Mouse (Mus musculus) heart, embryonic 12.5 days (tissue): Measurements from ENCODE around the gene Eif4e1b. TPM values are rescaled to one million over a fixed set of nuclear protein-coding genes. Genes with fewer than 3 reads are reported as not detected.
A peak's percentile ranks its signal among the peaks of the same experiment; 100 is the strongest.

Source experiments
- ATAC-seq: fragments of 200-750 bp; cut with Nextera tagmentation; 2 replicates; pipeline ENCODE4 v1.8.0; 2017; ENCODE audit warnings: moderate TSS enrichment, moderate library complexity; ENCODE audit not compliant: insufficient number of reproducible peaks, low FRiP score
- H3K27ac ChIP-seq: fragments of 300-500 bp; sonication (generic); 2 replicates; pipeline ENCODE4 v1.5.1; 2016; ENCODE audit warnings: mild to moderate bottlenecking, moderate library complexity; ENCODE audit not compliant: poor library complexity, severe bottlenecking
- H3K27me3 ChIP-seq: fragments of 300-500 bp; sonication (generic); replicated peaks from 2 replicates; pipeline ENCODE4 v1.6.1; 2016; ENCODE audit warnings: mild to moderate bottlenecking, moderate library complexity
- H3K36me3 ChIP-seq: fragments of 300-500 bp; sonication (generic); 2 replicates; pipeline ENCODE4 v1.6.1; 2016; ENCODE audit warnings: mild to moderate bottlenecking, moderate library complexity
- H3K4me1 ChIP-seq: fragments of 300-500 bp; sonication (generic); replicated peaks from 2 replicates; pipeline ENCODE4 v1.6.1; 2016; ENCODE audit warnings: mild to moderate bottlenecking
- H3K4me2 ChIP-seq: fragments of 300-500 bp; sonication (generic); 2 replicates; pipeline ENCODE4 v1.6.1; 2016; ENCODE audit warnings: mild to moderate bottlenecking, moderate library complexity
- H3K4me3 ChIP-seq: fragments of 300-500 bp; sonication (generic); 2 replicates; pipeline ENCODE4 v1.5.1; 2016; ENCODE audit warnings: mild to moderate bottlenecking
- H3K9ac ChIP-seq: fragments of 300-500 bp; sonication (generic); 2 replicates; pipeline ENCODE4 v1.6.1; 2016; ENCODE audit warnings: mild to moderate bottlenecking, moderate library complexity
- H3K9me3 ChIP-seq: fragments of 300-500 bp; sonication (generic); replicated peaks from 2 replicates; pipeline ENCODE4 v1.6.1; 2016; ENCODE audit warnings: mild to moderate bottlenecking, moderate library complexity
- WGBS: fragments of 180-500 bp; shearing (Covaris S2); methylation state at CpG from one replicate; pipeline ENCODE4 v1.1.7; 2016; 5-methylcytosine and 5-hydroxymethylcytosine counted together
- polyA plus RNA-seq: library from polyadenylated mRNA; unstranded; fragments of >200 nt; fragmentation: Nextera tagmentation; extraction: Ambion mirVana; gene quantifications from 2 replicates; pipeline ENCODE4 v1.2.1, GENCODE M21; 2016

Eif4e1b gene
- polyA plus RNA-seq, 1 experiment from 2014 or later, result not detected

DNA sequence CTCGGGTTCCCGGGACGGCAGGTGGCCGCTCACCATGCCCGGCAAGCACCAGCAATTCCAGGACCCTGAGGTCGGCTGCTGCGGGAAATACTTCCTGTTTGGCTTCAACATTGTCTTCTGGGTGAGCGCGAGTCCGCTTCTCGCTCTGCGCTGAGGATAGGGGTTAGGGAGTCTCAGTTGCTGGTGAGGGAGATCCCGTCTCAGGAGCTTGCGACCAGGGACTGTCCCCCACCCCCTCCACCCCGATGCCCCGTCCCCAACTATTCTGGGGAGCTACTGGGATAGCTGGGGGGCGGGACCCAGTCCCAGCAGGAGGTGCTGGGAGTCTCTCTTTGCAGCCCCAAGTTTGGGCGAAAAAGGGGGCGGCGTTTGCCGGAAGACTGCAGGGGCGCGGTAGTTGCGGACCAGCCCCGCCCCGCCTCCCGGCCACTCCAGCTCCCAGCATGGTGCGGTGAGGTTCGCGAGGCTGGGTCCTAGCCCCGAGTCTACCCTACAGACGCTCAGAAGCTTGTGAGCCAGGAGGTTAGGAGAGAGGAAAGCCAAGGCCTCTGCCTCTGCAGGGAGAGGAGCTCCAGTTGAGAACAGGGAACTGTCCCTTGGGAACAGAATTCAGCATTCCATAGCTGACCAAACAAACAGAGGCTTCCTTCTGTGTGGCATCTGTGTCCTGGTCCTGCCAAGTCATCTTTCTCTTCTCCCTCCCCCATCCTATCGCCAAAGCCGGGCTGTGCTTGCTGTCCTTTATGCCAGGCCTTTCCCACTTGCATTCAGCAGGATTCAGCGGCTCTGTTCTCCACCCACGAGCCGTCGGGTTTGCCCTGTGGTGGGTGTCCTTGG is 6.0 kb downstream of the Eif4e1b start:
- H3K27ac ChIP-seq, result no peak overlapping the region
- H3K36me3 ChIP-seq, result no peaks in the 10 kb centered on the region
- peak overlapping the region; percentile 28 for H3K9ac ChIP-seq
- peak; percentile 23 for ATAC-seq
- H3K27me3 ChIP-seq, result peaks cover 53% of the 10 kb centered on the region
- H3K4me3 ChIP-seq, result peak overlapping the region; percentile 55
- peak overlapping the region; percentile 94 for H3K4me2 ChIP-seq
- no peaks in the 10 kb centered on the region for H3K9me3 ChIP-seq
- 2% methylated on average over 38 of the region's 38 CpGs for WGBS
- peaks cover 9% of the 10 kb centered on the region for H3K4me1 ChIP-seq

DNA sequence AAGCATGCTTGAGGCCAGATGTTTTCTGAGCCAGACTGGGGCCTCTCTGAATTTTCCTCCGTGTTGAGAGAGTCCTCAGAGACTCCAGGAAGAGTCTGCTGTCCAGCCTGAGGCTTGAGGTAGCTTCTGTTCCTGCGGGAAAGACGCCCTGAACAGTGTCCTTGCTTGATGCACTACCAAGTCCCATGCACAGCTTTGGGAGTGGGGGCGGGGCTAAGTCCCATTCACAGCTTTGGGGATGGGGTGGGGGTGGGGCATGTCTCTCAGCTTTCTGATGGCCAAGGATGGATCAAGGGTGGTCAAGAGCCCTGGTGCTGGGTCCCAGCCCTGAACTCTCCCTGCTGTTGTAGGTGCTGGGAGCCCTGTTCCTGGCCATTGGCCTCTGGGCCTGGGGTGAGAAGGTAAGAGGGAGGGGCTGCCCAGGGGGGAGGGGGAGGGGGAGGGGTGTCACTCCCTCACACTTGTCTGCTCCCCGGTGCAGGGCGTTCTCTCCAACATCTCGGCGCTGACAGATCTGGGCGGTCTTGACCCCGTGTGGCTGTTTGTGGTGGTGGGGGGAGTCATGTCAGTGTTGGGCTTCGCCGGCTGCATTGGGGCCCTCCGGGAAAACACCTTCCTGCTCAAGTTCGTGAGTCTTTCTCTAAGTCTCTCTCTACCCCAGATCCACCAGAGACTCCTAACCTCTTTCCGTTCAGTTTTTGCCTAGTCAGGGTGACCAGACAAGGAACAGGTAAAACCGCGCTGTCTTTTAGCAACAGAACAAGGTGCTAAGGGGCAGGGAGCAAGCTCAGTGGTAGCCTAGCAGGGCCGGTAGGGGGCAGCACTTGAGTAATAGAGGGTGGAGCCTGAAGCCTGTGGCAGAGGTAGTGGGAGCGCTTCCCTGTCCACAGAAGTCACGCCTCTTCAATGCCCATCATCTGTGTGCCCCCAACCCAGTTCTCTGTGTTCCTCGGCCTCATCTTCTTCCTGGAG is 8.7 kb downstream of the Eif4e1b start:
- WGBS, result 11% methylated on average over 21 of the region's 21 CpGs
- H3K4me1 ChIP-seq, result peaks cover 9% of the 10 kb centered on the region
- H3K9me3 ChIP-seq, result no peaks in the 10 kb centered on the region
- H3K27me3 ChIP-seq, result peaks cover 70% of the 10 kb centered on the region
- no peaks in the 10 kb centered on the region for H3K36me3 ChIP-seq
- H3K4me3 ChIP-seq, result no peak overlapping the region
- no peak overlapping the region for H3K9ac ChIP-seq
- no peak for ATAC-seq
- no peak overlapping the region for H3K27ac ChIP-seq
- no peak overlapping the region for H3K4me2 ChIP-seq

DNA sequence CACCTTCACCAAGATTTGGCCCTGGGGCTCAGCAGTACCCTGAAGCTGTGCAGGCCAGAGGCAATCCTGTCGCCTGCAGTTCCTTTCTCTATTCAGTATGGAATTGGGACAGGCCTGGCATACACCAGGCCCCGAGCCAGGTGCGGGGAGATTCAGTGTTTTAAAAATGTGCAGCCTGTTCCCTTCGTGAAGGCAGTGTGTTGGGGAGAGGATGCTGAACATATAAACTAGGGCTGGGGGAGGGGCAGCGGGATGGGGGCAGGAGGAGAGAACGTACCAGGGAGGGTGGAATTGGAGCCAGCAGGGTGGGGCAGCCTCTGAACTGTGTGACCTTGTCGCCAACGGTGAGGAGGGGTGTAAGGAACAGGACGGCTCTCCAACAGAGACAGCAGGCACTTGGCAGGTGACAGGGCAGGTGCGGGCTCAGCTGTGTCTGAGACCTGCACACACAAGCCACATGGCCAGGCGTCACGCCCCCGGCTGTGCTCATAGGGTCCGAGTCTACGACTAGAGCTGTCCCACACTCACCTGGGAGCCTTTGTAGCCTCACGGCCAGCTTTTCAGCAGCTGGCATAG is 10.3 kb downstream of the Eif4e1b start:
- H3K27me3 ChIP-seq, result peaks cover 73% of the 10 kb centered on the region
- no peak overlapping the region for H3K27ac ChIP-seq
- no peak overlapping the region for H3K4me2 ChIP-seq
- peaks cover 9% of the 10 kb centered on the region for H3K4me1 ChIP-seq
- WGBS, result 72% methylated on average over 16 of the region's 16 CpGs
- no peaks in the 10 kb centered on the region for H3K36me3 ChIP-seq
- ATAC-seq, result no peak
- no peaks in the 10 kb centered on the region for H3K9me3 ChIP-seq
- no peak overlapping the region for H3K9ac ChIP-seq
- H3K4me3 ChIP-seq, result no peak overlapping the region

DNA sequence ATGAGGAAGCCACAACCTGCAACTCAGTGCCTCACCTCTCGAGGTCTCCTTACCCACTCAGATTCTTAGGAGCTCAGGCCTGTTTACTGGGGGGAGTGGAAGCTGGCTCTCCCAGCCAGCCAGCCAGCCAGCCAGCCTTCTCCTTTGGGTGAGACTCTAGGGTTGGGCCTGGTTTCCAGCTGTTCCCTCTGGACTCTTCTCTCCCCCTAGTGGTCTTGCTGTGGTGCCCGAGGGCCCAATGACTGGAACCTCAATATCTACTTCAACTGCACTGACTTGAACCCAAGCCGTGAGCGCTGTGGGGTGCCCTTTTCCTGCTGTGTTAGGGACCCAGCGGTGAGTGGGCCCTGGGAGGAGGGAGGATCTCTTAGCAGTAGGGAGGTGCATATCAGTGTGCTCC is 11.0 kb downstream of the Eif4e1b start:
- Histone ChIP-seq H3K4me1 (peaks cover 5% of the 10 kb centered on the region), H3K4me2 (no peak overlapping the region), H3K27ac (no peak overlapping the region), H3K4me3 (no peak overlapping the region), H3K9me3 (no peaks in the 10 kb centered on the region), H3K9ac (no peak overlapping the region), H3K36me3 (no peaks in the 10 kb centered on the region), H3K27me3 (peaks cover 73% of the 10 kb centered on the region)
- no peak for ATAC-seq
- 41% methylated on average over 5 of the region's 5 CpGs for WGBS

DNA sequence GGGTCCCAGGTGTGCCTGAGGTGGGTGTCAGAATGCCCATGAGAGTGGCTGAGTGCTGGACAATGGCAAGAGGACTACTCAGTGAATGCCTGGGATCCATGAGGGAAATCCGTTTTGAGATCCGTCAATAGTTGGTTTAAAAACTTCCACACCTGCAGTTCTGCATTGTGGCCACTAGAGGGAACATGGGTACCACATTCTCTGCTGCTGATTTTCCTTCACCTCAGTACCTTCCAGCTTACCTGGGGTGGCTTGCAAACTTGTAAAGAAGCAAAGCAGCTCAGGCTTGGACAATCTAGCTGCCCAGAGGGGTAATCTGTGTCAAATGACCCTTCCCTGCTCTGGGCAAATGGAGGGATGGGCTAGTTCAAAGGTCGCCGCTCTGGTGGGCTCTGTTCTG is 13.6 kb downstream of the Eif4e1b start:
- no peaks in the 10 kb centered on the region for H3K9me3 ChIP-seq
- no peak overlapping the region for H3K9ac ChIP-seq
- WGBS, result 39% methylated on average over 4 of the region's 4 CpGs
- H3K4me2 ChIP-seq, result no peak overlapping the region
- H3K27ac ChIP-seq, result no peak overlapping the region
- peaks cover 60% of the 10 kb centered on the region for H3K27me3 ChIP-seq
- no peak for ATAC-seq
- no peaks in the 10 kb centered on the region for H3K4me1 ChIP-seq
- H3K36me3 ChIP-seq, result no peaks in the 10 kb centered on the region
- no peak overlapping the region for H3K4me3 ChIP-seq

DNA sequence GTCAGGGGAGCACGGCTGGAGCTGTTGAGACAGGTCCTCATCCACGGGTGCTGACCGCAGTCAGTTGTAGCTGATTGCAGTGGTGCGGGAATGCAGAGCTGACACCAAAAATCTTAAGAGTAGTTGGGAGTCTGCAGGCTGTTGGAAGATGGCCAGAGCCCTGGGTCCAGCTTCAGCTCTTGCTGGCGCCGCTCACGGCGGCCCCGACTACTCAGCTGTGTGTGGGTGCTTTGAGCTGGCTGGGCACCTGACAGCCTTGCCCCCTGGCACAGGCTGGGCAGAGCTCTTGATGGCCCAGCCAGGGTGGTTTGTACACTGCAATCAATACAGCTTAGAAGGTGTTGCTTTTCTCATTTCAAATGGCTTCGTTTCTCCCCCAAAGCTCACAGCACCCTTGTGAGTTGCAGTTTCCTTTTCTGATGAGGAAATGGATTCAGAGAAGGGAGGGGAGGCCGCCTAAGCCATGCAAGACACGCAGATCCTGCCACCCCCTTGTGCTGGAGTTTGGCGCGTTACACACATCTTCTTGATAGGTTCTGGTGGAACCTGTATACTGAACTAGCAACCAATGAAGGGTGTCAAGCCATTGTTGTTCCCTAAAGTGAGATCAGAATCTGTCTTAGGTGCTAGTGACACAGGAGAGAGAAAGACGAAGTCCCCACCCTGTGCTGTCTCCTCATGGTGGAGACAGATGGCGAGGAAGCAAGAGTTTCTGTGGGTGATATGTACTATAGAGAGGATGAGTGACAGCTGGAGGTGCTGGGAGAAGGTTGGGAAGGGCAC is 14.3 kb downstream of the Eif4e1b start:
- H3K9me3 ChIP-seq, result peaks cover 3% of the 10 kb centered on the region; the same call in 1 of the 2 replicates
- WGBS, result 71% methylated on average over 16 of the region's 16 CpGs
- H3K27ac ChIP-seq, result no peak overlapping the region
- no peaks in the 10 kb centered on the region for H3K36me3 ChIP-seq
- H3K27me3 ChIP-seq, result peaks cover 53% of the 10 kb centered on the region
- H3K4me3 ChIP-seq, result no peak overlapping the region
- ATAC-seq, result no peak
- H3K9ac ChIP-seq, result no peak overlapping the region
- H3K4me2 ChIP-seq, result no peak overlapping the region
- H3K4me1 ChIP-seq, result no peaks in the 10 kb centered on the region

DNA sequence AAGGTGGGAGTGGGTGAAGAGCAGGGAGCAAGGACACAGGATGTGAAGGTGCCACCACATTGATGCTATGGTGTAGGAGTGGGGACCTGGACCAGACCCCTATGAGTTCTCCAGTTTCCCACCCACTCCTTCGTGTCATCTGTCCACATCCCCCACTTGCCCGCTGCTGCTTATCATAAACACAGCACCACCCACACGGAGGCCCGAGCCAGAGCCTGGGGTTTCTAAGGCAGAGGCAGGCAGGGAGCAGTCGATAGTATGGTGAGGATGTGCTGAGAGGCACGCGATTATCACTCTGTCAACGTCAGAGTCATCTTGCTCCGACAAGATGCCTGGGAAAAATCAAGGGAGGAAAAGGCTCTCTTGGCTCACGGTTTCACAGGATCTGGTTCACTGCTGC is 14.9 kb downstream of the Eif4e1b start:
- H3K36me3 ChIP-seq, result no peaks in the 10 kb centered on the region
- WGBS, result 50% methylated on average over 10 of the region's 10 CpGs
- no peak overlapping the region for H3K4me2 ChIP-seq
- no peak overlapping the region for H3K27ac ChIP-seq
- peaks cover 4% of the 10 kb centered on the region; the same call in 1 of the 2 replicates for H3K9me3 ChIP-seq
- no peak for ATAC-seq
- H3K4me3 ChIP-seq, result no peak overlapping the region
- peaks cover 49% of the 10 kb centered on the region for H3K27me3 ChIP-seq
- H3K4me1 ChIP-seq, result no peaks in the 10 kb centered on the region
- H3K9ac ChIP-seq, result no peak overlapping the region

DNA sequence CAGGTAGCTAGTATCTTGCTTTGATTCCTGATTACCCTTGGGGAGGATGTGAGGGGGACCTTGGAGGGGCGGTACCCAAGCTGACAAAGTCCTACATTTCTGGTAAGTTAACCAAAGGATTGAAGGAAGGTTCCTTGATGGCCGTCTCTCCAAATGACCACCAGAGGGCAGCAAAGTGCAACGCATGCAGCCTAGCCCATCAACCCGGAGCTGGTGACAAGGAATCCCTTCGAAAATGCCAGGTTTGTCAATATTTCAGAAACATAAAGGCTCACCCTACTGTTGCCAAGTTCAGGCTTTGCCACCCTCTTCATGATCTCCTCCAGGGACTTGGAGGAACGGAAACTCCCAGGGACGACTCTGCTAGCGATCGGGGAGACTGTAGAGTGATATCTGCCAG is 15.9 kb downstream of the Eif4e1b start:
- Histone ChIP-seq H3K9me3 (peaks cover 4% of the 10 kb centered on the region; the same call in 1 of the 2 replicates), H3K9ac (no peak overlapping the region), H3K4me1 (no peaks in the 10 kb centered on the region), H3K4me2 (peak overlapping the region; percentile 59), H3K36me3 (no peaks in the 10 kb centered on the region), H3K27me3 (peaks cover 48% of the 10 kb centered on the region), H3K4me3 (no peak overlapping the region), H3K27ac (no peak overlapping the region)
- 10% methylated on average over 9 of the region's 9 CpGs for WGBS
- ATAC-seq, result no peak

DNA sequence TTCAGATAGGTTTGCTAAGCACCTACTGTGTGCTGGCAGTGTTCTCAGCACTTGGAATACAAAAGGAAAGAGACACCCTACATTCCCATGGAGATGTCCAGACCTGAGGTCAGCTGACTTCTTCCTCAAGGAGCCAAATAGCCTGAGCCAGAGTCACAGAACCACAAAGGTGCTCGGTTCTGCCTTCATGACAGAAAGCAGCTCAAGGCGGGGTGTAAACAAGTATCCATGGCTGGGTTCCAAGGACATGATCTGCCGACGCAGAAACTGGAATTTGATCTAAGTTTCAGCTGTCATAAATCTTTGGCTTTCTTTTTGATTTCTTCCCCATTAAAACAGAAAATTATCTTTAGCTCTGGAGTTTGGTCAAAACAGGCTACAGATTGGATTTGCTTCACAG is 16.4 kb downstream of the Eif4e1b start:
- no peak overlapping the region for H3K4me3 ChIP-seq
- H3K27ac ChIP-seq, result no peak overlapping the region
- peaks cover 48% of the 10 kb centered on the region for H3K27me3 ChIP-seq
- no peaks in the 10 kb centered on the region for H3K4me1 ChIP-seq
- peak overlapping the region; percentile 59 for H3K4me2 ChIP-seq
- no peak for ATAC-seq
- WGBS, result 74% methylated on average over 4 of the region's 4 CpGs
- H3K9me3 ChIP-seq, result peaks cover 4% of the 10 kb centered on the region; the same call in 1 of the 2 replicates
- H3K9ac ChIP-seq, result no peak overlapping the region
- no peaks in the 10 kb centered on the region for H3K36me3 ChIP-seq

DNA sequence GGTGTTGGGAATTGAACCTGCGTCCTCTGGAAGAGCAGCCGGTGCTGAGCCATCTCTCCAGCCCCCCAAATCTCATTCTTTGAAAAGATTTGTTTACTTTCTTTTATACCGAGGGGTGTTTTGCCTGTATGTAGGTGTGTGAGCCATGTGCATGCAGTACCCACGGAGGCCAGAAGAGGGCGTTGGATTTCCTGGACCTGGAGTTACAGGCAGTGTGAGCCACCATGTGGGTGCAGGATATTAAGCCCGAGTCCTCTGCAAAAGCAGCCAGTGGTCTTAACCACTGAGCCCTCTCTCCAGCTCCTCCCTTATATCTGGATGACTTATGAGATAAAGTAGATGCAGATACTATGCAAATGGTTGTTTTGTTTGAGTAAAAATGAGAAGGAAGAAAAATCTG is 19.2 kb downstream of the Eif4e1b start:
- WGBS, result 74% methylated on average over 6 of the region's 6 CpGs
- ATAC-seq, result no peak
- H3K36me3 ChIP-seq, result no peaks in the 10 kb centered on the region
- no peak overlapping the region for H3K4me3 ChIP-seq
- H3K4me2 ChIP-seq, result no peak overlapping the region
- peaks cover 4% of the 10 kb centered on the region; the same call in 1 of the 2 replicates for H3K9me3 ChIP-seq
- no peak overlapping the region for H3K9ac ChIP-seq
- H3K4me1 ChIP-seq, result no peaks in the 10 kb centered on the region
- H3K27me3 ChIP-seq, result peaks cover 55% of the 10 kb centered on the region
- no peak overlapping the region for H3K27ac ChIP-seq
